Mouse (Mus musculus): ENCODE results near the gene Stpg4.

GRCm38 (mm10) chr17:87427511-87427910 is at the start of gene Stpg4:
- TF ChIP-seq CTCF (IDR thresholded peaks at IDR 0.05; ENCODE audit: extremely low read depth, insufficient read length, insufficient replicate concordance, low read depth, low read length) = no peak
- TF ChIP-seq POLR2A (IDR thresholded peaks at IDR 0.05; ENCODE audit: low read depth, low read length) = no peak
